Mouse (Mus musculus): ENCODE data around the gene Hs1bp3. TPM values are rescaled to one million over a fixed set of nuclear protein-coding genes. Genes with fewer than 3 reads are reported as not detected.
A peak's percentile ranks its signal among the peaks of the same experiment; 100 is the strongest.

The Hs1bp3 gene
- polyA plus RNA-seq, 1 experiment from 2014 or later = 9.8 TPM

- Histone ChIP-seq H3K36me3 (ENCODE audit: control insufficient read depth, insufficient read depth, low read length) (no peaks in the 10 kb centered on the region), H3K27ac (ENCODE audit: low read depth, low read length) (no peak overlapping the region), H3K27me3 (ENCODE audit: control insufficient read depth, insufficient read depth, low read length) (peaks cover 91% of the 10 kb centered on the region), H3K4me1 (ENCODE audit: control insufficient read depth, insufficient read depth, low read length) (peaks cover 15% of the 10 kb centered on the region), H3K9ac (ENCODE audit: low read depth, low read length) (no peak overlapping the region), H3K9me3 (replicated peaks; ENCODE audit: control insufficient read depth, low read length) (no peaks in the 10 kb centered on the region), H3K4me3 (ENCODE audit: low read depth, low read length) (peak overlapping the region; percentile 53), H3K4me2 (peak overlapping the region; percentile 80)
- ATAC-seq (replicated peaks; ENCODE audit: insufficient number of reproducible peaks, low FRiP score, low TSS enrichment) = no peak
- whole genome bisulfite sequencing (ENCODE audit: insufficient replicate concordance) = 10% methylated on average over 34 of the region's 34 CpGs
Measured at GRCm38 (mm10) chr12:8299143-8300110, 13.8 kb upstream of the Hs1bp3 start.

GRCm38 (mm10) chr12:8300111-8300480 lies 13.1 kb upstream of the Hs1bp3 start:
- no peak overlapping the region for H3K27ac ChIP-seq (ENCODE audit: low read depth, low read length)
- no peaks in the 10 kb centered on the region for H3K9me3 ChIP-seq (replicated peaks; ENCODE audit: control insufficient read depth, low read length)
- 21% methylated on average over 10 of the region's 10 CpGs for WGBS (ENCODE audit: insufficient replicate concordance)
- no peak for ATAC-seq (replicated peaks; ENCODE audit: insufficient number of reproducible peaks, low FRiP score, low TSS enrichment)
- H3K4me2 ChIP-seq = peak overlapping the region; percentile 54; the same call in 1 of the 2 replicates
- H3K4me1 ChIP-seq (ENCODE audit: control insufficient read depth, insufficient read depth, low read length) = peaks cover 15% of the 10 kb centered on the region
- peak overlapping the region; percentile 53; the same call in 1 of the 2 replicates for H3K4me3 ChIP-seq (ENCODE audit: low read depth, low read length)
- H3K36me3 ChIP-seq (ENCODE audit: control insufficient read depth, insufficient read depth, low read length) = no peaks in the 10 kb centered on the region
- H3K9ac ChIP-seq (ENCODE audit: low read depth, low read length) = no peak overlapping the region
- peaks cover 91% of the 10 kb centered on the region for H3K27me3 ChIP-seq (ENCODE audit: control insufficient read depth, insufficient read depth, low read length)

GRCm38 (mm10) chr12:8300521-8300920 lies 12.7 kb upstream of the Hs1bp3 start:
- Histone ChIP-seq H3K4me3 (ENCODE audit: low read depth, low read length) (no peak overlapping the region), H3K27ac (ENCODE audit: low read depth, low read length) (no peak overlapping the region), H3K9me3 (replicated peaks; ENCODE audit: control insufficient read depth, low read length) (no peaks in the 10 kb centered on the region), H3K9ac (ENCODE audit: low read depth, low read length) (no peak overlapping the region), H3K36me3 (ENCODE audit: control insufficient read depth, insufficient read depth, low read length) (no peaks in the 10 kb centered on the region), H3K4me2 (no peak overlapping the region), H3K4me1 (ENCODE audit: control insufficient read depth, insufficient read depth, low read length) (peaks cover 15% of the 10 kb centered on the region), H3K27me3 (ENCODE audit: control insufficient read depth, insufficient read depth, low read length) (peaks cover 92% of the 10 kb centered on the region)
- WGBS (ENCODE audit: insufficient replicate concordance) = 43% methylated on average over 5 of the region's 5 CpGs
- no peak for ATAC-seq (replicated peaks; ENCODE audit: insufficient number of reproducible peaks, low FRiP score, low TSS enrichment)

GRCm38 (mm10) chr12:8301011-8301814 lies 12.0 kb upstream of the Hs1bp3 start:
- Histone ChIP-seq H3K27me3 (ENCODE audit: control insufficient read depth, insufficient read depth, low read length) (peaks cover 91% of the 10 kb centered on the region), H3K9ac (ENCODE audit: low read depth, low read length) (peak overlapping the region; percentile 44; the same call in 1 of the 2 replicates), H3K4me2 (peak overlapping the region; percentile 77), H3K9me3 (replicated peaks; ENCODE audit: control insufficient read depth, low read length) (no peaks in the 10 kb centered on the region), H3K36me3 (ENCODE audit: control insufficient read depth, insufficient read depth, low read length) (no peaks in the 10 kb centered on the region), H3K4me3 (ENCODE audit: low read depth, low read length) (peak overlapping the region; percentile 57), H3K27ac (ENCODE audit: low read depth, low read length) (no peak overlapping the region), H3K4me1 (ENCODE audit: control insufficient read depth, insufficient read depth, low read length) (peaks cover 15% of the 10 kb centered on the region)
- 3% methylated on average over 41 of the region's 46 CpGs for WGBS (ENCODE audit: insufficient replicate concordance)
- no peak for ATAC-seq (replicated peaks; ENCODE audit: insufficient number of reproducible peaks, low FRiP score, low TSS enrichment)

DNA sequence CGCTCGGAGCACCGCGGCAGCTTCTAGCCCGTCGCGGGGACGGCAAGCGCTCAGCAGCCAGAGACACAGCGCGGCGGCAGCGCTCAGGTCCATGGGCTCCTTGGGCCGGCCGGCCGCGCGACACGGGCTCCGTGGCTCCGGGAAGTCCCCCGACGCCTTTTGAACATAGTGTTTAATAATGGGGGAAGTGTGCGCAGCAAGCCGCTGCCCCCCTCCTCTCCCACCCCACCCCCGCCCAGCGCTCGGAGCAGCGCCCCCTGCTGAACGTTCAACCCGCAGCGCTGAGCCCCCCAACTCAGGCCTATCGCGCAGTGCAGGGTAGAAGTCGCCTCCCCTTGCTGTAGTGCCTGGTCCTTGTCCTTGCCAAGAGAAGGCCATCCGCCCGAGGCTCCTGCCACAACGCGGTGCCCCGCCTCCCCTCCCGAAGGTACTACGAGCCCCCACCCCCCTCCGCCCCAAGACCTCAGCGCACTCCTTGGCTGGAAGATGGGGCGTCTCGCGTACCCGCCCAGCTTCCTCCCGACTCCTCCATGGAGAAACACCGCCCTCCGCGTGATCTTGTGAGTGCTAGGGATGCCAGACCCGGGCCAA lies 11.3 kb upstream of the Hs1bp3 start, which contains the start of gene Gdf7:
Gdf7 (minus strand) TSS at position 114 of the 591 bp plus-strand sequence.
- H3K36me3 ChIP-seq (ENCODE audit: control insufficient read depth, insufficient read depth, low read length) = no peaks in the 10 kb centered on the region
- no peaks in the 10 kb centered on the region for H3K9me3 ChIP-seq (replicated peaks; ENCODE audit: control insufficient read depth, low read length)
- no peak; the same call in 1 of the 2 replicates for ATAC-seq (replicated peaks; ENCODE audit: insufficient number of reproducible peaks, low FRiP score, low TSS enrichment)
- H3K4me2 ChIP-seq = peak within 1 kb of the TSS; percentile 77
- peak within 1 kb of the TSS; percentile 57 for H3K4me3 ChIP-seq (ENCODE audit: low read depth, low read length)
- peaks cover 15% of the 10 kb centered on the region for H3K4me1 ChIP-seq (ENCODE audit: control insufficient read depth, insufficient read depth, low read length)
- WGBS (ENCODE audit: insufficient replicate concordance) = under 1% methylated on average over 45 of the region's 53 CpGs
- no peak within 1 kb of the TSS for H3K27ac ChIP-seq (ENCODE audit: low read depth, low read length)
- peaks cover 86% of the 10 kb centered on the region for H3K27me3 ChIP-seq (ENCODE audit: control insufficient read depth, insufficient read depth, low read length)
- peak within 1 kb of the TSS; percentile 44; the same call in 1 of the 2 replicates for H3K9ac ChIP-seq (ENCODE audit: low read depth, low read length)

DNA sequence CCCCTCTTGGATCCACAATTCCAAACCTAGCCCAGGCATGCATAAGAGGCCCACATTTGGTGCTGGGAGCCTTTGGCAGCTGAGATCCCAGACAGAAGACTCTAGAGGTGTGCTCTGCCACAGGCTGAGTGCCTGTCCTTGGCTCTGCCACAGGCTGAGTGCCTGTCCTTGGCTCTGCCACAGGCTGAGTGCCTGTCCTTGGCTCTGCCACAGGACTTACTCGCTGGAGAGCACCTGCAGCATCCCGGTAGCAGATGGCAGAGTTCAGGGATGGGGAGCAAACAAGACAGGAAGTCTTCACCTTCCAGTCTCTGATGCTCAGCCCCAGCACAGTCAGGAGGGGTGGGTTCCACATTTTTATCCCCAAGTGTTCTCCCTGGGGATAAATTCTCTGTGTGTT lies 8.0 kb upstream of the Hs1bp3 start:
- no peak for ATAC-seq (replicated peaks; ENCODE audit: insufficient number of reproducible peaks, low FRiP score, low TSS enrichment)
- WGBS (ENCODE audit: insufficient replicate concordance) = 60% methylated on average over 2 of the region's 2 CpGs

DNA sequence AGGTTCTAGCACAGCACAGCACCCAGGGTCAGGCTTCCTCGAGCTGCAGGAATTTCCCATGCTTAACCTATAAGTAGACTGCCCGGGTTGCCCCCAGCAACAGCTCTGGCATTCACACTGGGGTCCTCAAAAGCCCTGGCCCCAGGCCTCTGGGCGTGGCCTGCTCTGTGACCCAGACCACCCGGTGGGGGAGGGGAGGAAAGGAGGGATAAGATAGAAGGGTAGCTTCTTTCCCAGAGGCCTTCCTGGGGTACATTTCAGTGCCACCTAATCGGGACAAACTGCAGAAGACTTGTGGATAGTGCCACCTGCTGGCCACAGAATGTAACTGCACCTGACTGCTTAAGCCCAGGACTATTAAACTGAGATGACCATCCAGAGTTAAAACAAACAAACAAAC lies 6.8 kb upstream of the Hs1bp3 start:
- ATAC-seq (replicated peaks; ENCODE audit: insufficient number of reproducible peaks, low FRiP score, low TSS enrichment) = no peak
- H3K27ac ChIP-seq (ENCODE audit: low read depth, low read length) = no peak overlapping the region
- peaks cover 8% of the 10 kb centered on the region for H3K4me1 ChIP-seq (ENCODE audit: control insufficient read depth, insufficient read depth, low read length)
- H3K36me3 ChIP-seq (ENCODE audit: control insufficient read depth, insufficient read depth, low read length) = no peaks in the 10 kb centered on the region
- H3K9ac ChIP-seq (ENCODE audit: low read depth, low read length) = no peak overlapping the region
- 6% methylated on average over 5 of the region's 5 CpGs for WGBS (ENCODE audit: insufficient replicate concordance)
- peak overlapping the region; percentile 3; the same call in 1 of the 2 replicates for H3K4me2 ChIP-seq
- H3K4me3 ChIP-seq (ENCODE audit: low read depth, low read length) = no peak overlapping the region
- H3K27me3 ChIP-seq (ENCODE audit: control insufficient read depth, insufficient read depth, low read length) = peaks cover 59% of the 10 kb centered on the region
- no peaks in the 10 kb centered on the region for H3K9me3 ChIP-seq (replicated peaks; ENCODE audit: control insufficient read depth, low read length)

More for the DNA sequence above, 8.0 kb upstream of the Hs1bp3 start:
- H3K27me3 ChIP-seq (ENCODE audit: control insufficient read depth, insufficient read depth, low read length) = peaks cover 59% of the 10 kb centered on the region
- peaks cover 9% of the 10 kb centered on the region for H3K4me1 ChIP-seq (ENCODE audit: control insufficient read depth, insufficient read depth, low read length)
- H3K9me3 ChIP-seq (replicated peaks; ENCODE audit: control insufficient read depth, low read length) = no peaks in the 10 kb centered on the region
- no peak overlapping the region for H3K9ac ChIP-seq (ENCODE audit: low read depth, low read length)
- H3K36me3 ChIP-seq (ENCODE audit: control insufficient read depth, insufficient read depth, low read length) = no peaks in the 10 kb centered on the region
- no peak overlapping the region for H3K27ac ChIP-seq (ENCODE audit: low read depth, low read length)
- H3K4me2 ChIP-seq = no peak overlapping the region
- H3K4me3 ChIP-seq (ENCODE audit: low read depth, low read length) = no peak overlapping the region

- Histone ChIP-seq H3K9me3 (replicated peaks; ENCODE audit: control insufficient read depth, low read length) (no peaks in the 10 kb centered on the region), H3K36me3 (ENCODE audit: control insufficient read depth, insufficient read depth, low read length) (no peaks in the 10 kb centered on the region), H3K4me1 (ENCODE audit: control insufficient read depth, insufficient read depth, low read length) (peaks cover 5% of the 10 kb centered on the region), H3K27ac (ENCODE audit: low read depth, low read length) (no peak overlapping the region), H3K9ac (ENCODE audit: low read depth, low read length) (no peak overlapping the region), H3K4me2 (no peak overlapping the region), H3K4me3 (ENCODE audit: low read depth, low read length) (no peak overlapping the region), H3K27me3 (ENCODE audit: control insufficient read depth, insufficient read depth, low read length) (peaks cover 59% of the 10 kb centered on the region)
- 52% methylated on average over 1 of the region's 1 CpGs for WGBS (ENCODE audit: insufficient replicate concordance)
- no peak for ATAC-seq (replicated peaks; ENCODE audit: insufficient number of reproducible peaks, low FRiP score, low TSS enrichment)
Measured at GRCm38 (mm10) chr12:8306910-8307309, 6.3 kb upstream of the Hs1bp3 start.
